Mouse (Mus musculus) heart, adult 2 months (tissue): ENCODE results near the gene Itk.

Source experiments
- CTCF ChIP-seq: fragments of 200-600 bp; IDR thresholded peaks from 2 replicates; pipeline ENCODE4 v1.8.1; 2022; ENCODE audit warnings: antibody characterized with exemption, mild to moderate bottlenecking, moderate library complexity
- EP300 ChIP-seq: fragments of 200-500 bp; IDR thresholded peaks from 2 replicates; pipeline ENCODE4 v1.6.1; 2011; ENCODE audit warnings: low read depth, low read length, control low read depth; ENCODE audit not compliant: insufficient read depth
- POLR2A ChIP-seq: fragments of 200-500 bp; IDR thresholded peaks from 2 replicates; pipeline ENCODE4 v1.6.1; 2011; ENCODE audit warnings: mild to moderate bottlenecking, low read depth, low read length, control low read depth; ENCODE audit not compliant: insufficient read depth

- TF ChIP-seq CTCF (no peak), POLR2A (no peak), EP300 (no peak)
Observed at GRCm38 (mm10) chr11:46389336-46390117, at the start of gene Itk.
